Mouse (Mus musculus) left cerebral cortex, adult 8-10 months (tissue): Measurements from ENCODE around the gene Gm26920. TPM values are rescaled to one million over a fixed set of nuclear protein-coding genes. Genes with fewer than 3 reads are reported as not detected.
A peak's percentile ranks its signal among the peaks of the same experiment; 100 is the strongest.

ENCODE experiments used
- DNase-seq, 2 experiments: peaks; one replicate each; pipeline ENCODE4 v3.0.0; 2022; ENCODE audit warnings: low spot score in 2 of 2
- total RNA-seq, 4 experiments: library from RNA; stranded (reverse); gene quantifications; 2 replicates each; pipeline ENCODE4 v1.2.4; 2022

Gene Gm26920
- total RNA-seq, 4 experiments from 2014 or later = 0.58 TPM; not detected in 3

- DNase-seq = no peak
Measured at GRCm38 (mm10) chr7:30060341-30060740, 29.9 kb downstream of the Gm26920 start.

- no peak for DNase-seq
Measured at GRCm38 (mm10) chr7:30053591-30053990, 36.6 kb downstream of the Gm26920 start.

- peak; percentile 85 for DNase-seq
Measured at GRCm38 (mm10) chr7:30050882-30051548, 39.2 kb downstream of the Gm26920 start, which contains the start of gene Zfp14. TSS of gene Zfp14 (minus strand) at chr7:30051380.

GRCm38 (mm10) chr7:30048126-30048525 lies 42.1 kb downstream of the Gm26920 start:
- no peak for DNase-seq

- DNase-seq = no peak
Measured at GRCm38 (mm10) chr7:30044354-30044753, 45.9 kb downstream of the Gm26920 start.

GRCm38 (mm10) chr7:30034331-30034730 lies 55.9 kb downstream of the Gm26920 start:
- no peak for DNase-seq

GRCm38 (mm10) chr7:30031379-30031778 lies 58.8 kb downstream of the Gm26920 start:
- DNase-seq = no peak

- DNase-seq = no peak
Measured at GRCm38 (mm10) chr7:30030677-30031076, 59.5 kb downstream of the Gm26920 start.

GRCm38 (mm10) chr7:30028572-30028971 lies 61.6 kb downstream of the Gm26920 start:
- no peak for DNase-seq

- DNase-seq = no peak
Measured at GRCm38 (mm10) chr7:30027331-30027730, 62.9 kb downstream of the Gm26920 start.

GRCm38 (mm10) chr7:30025358-30025757 lies 64.9 kb downstream of the Gm26920 start:
- DNase-seq = no peak

GRCm38 (mm10) chr7:30023800-30024199 lies 66.4 kb downstream of the Gm26920 start:
- no peak for DNase-seq

GRCm38 (mm10) chr7:30023324-30023723 lies 66.9 kb downstream of the Gm26920 start:
- no peak for DNase-seq

- DNase-seq = no peak
Measured at GRCm38 (mm10) chr7:30019543-30019942, 70.7 kb downstream of the Gm26920 start.

GRCm38 (mm10) chr7:30017226-30017625 lies 73.0 kb downstream of the Gm26920 start:
- DNase-seq = no peak

GRCm38 (mm10) chr7:30012956-30013363 lies 77.2 kb downstream of the Gm26920 start:
- no peak for DNase-seq

- DNase-seq = no peak
Measured at GRCm38 (mm10) chr7:30010551-30011195, 79.5 kb downstream of the Gm26920 start.

GRCm38 (mm10) chr7:30009321-30010085 lies 80.7 kb downstream of the Gm26920 start:
- DNase-seq = peak in 1 of 2 experiments; percentile 56

- DNase-seq = no peak
Measured at GRCm38 (mm10) chr7:30008020-30008690, 82.1 kb downstream of the Gm26920 start.

GRCm38 (mm10) chr7:30007601-30008000 lies 82.6 kb downstream of the Gm26920 start:
- DNase-seq = no peak
